Mouse (Mus musculus) Patski (cell line): ENCODE measurements around the gene Camkk2. TPM values are rescaled to one million over a fixed set of nuclear protein-coding genes. Genes with fewer than 3 reads are reported as not detected.

Source experiments
- ATAC-seq: fragments of 100-300 bp; one replicate; pipeline ENCODE4 v1.8.0; 2021
- CTCF ChIA-PET: fragments of 350-600 bp; sonication (Branson Sonifier 250); formaldehyde crosslinking; loops from one replicate; lab custom pipeline; 2022; ENCODE audit warnings: inconsistent platforms; lab: Charles Lee
- POLR2A ChIA-PET: fragments of 350-600 bp; sonication (Branson Sonifier 250); formaldehyde crosslinking; loops from one replicate; lab custom pipeline; 2022; ENCODE audit warnings: antibody characterized with exemption, inconsistent platforms; lab: Charles Lee
- DNase-seq: peaks from one replicate; pipeline ENCODE4 v3.0.0-alpha.2; 2011; ENCODE audit warnings: low read depth, low spot score
- H3K27me3 ChIP-seq: fragments of 371-371 bp; one replicate; pipeline ENCODE4 v1.5.1; 2021
- CTCF ChIP-seq: fragments of 100-300 bp; IDR thresholded peaks from one replicate; pipeline ENCODE4 v1.5.1; 2021
- in situ Hi-C: fragments of 300-500 bp; cut with MboI; formaldehyde crosslinking; loops from 3 replicates; pipeline ENCODE4 v1.11.1; 2018; ENCODE audit warnings: low pct_unique_long_range_greater_than_20kb, mixed read lengths
- polyA plus RNA-seq: library from polyadenylated mRNA; unstranded; gene quantifications from one replicate; pipeline ENCODE4 v1.2.3, GENCODE M21; 2021

The Camkk2 gene
- polyA plus RNA-seq, 1 experiment from 2014 or later, result 42.8 TPM

GRCm38 (mm10) chr5:122690486-122690885, 88.7 kb downstream of the Camkk2 start:
- TF ChIP-seq CTCF, result no peak
- no peak for DNase-seq
- H3K27me3 ChIP-seq, result no peaks in the 10 kb centered on the region
- POLR2A ChIA-PET, result no interaction called here
- CTCF ChIA-PET, result no interaction called here
- in situ Hi-C loops, result no loop called here
- no peak for ATAC-seq

- ATAC-seq, result no peak
- no peak for DNase-seq
- H3K27me3 ChIP-seq, result no peaks in the 10 kb centered on the region
- ChIA-PET POLR2A (no interaction called here), CTCF (interaction anchor here (1.3 kb wide), 1 partner anchor 26 kb away, joined by 3 read pairs; no protein-coding TSS in a partner anchor)
- in situ Hi-C loops, result no loop called here
- TF ChIP-seq CTCF, result no peak
Observed at GRCm38 (mm10) chr5:122689153-122689552, 90.1 kb downstream of the Camkk2 start.

- no peak for TF ChIP-seq CTCF
- POLR2A ChIA-PET, result no interaction called here
- in situ Hi-C loops, result no loop called here
- CTCF ChIA-PET, result no interaction called here
- DNase-seq (no peak), ATAC-seq (no peak)
- no peaks in the 10 kb centered on the region for H3K27me3 ChIP-seq
Observed at GRCm38 (mm10) chr5:122687391-122687790, 91.8 kb downstream of the Camkk2 start.

- no peak for TF ChIP-seq CTCF
- no peak for ATAC-seq
- ChIA-PET POLR2A (no interaction called here), CTCF (no interaction called here)
- in situ Hi-C loops, result no loop called here
- no peak for DNase-seq
- no peaks in the 10 kb centered on the region for H3K27me3 ChIP-seq
Observed at GRCm38 (mm10) chr5:122683926-122684325, 95.3 kb downstream of the Camkk2 start.

GRCm38 (mm10) chr5:122681276-122681675, 97.9 kb downstream of the Camkk2 start:
- TF ChIP-seq CTCF, result no peak
- CTCF ChIA-PET, result interaction anchor here (0.8 to 1.7 kb wide), 3 partner anchors 11 to 33 kb away, joined by 3 to 5 read pairs (median 3); no protein-coding TSS in a partner anchor
- DNase-seq (no peak), ATAC-seq (no peak)
- in situ Hi-C loops, result no loop called here
- no peaks in the 10 kb centered on the region for H3K27me3 ChIP-seq
- POLR2A ChIA-PET, result no interaction called here

Other genes starting within 250 kb of the Camkk2 start
- gene Ift81, start 164.9 kb downstream of the Camkk2 start, polyA plus RNA-seq, result 48.3 TPM
- 0.04 TPM for gene P2rx7, start 135.5 kb downstream of the Camkk2 start, polyA plus RNA-seq
- 95.2 TPM for gene P2rx4, start 71.9 kb downstream of the Camkk2 start, polyA plus RNA-seq
- gene Anapc5, start 41.9 kb upstream of the Camkk2 start, polyA plus RNA-seq, result 305 TPM
- gene Rnf34, start 70.6 kb upstream of the Camkk2 start, polyA plus RNA-seq, result 38.1 TPM
- 35.6 TPM for gene Kdm2b, start 210.4 kb upstream of the Camkk2 start, polyA plus RNA-seq
- 20.5 TPM for gene Orai1, start 235.7 kb upstream of the Camkk2 start, polyA plus RNA-seq